Mouse (Mus musculus) MEL (cell line): ENCODE measurements around the gene Ywhag. TPM values are rescaled to one million over a fixed set of nuclear protein-coding genes. Genes with fewer than 3 reads are reported as not detected.

Source experiments
- DNase-seq: peaks from one replicate; pipeline ENCODE4 v3.0.0; 2011; ENCODE audit warnings: low read depth, low spot score
- H3K27ac ChIP-seq: 2 replicates; pipeline ENCODE4 v1.5.1; 2012; ENCODE audit warnings: low read depth, mild to moderate bottlenecking, control low read depth, low read length, moderate library complexity; ENCODE audit not compliant: control insufficient read depth
- H3K27me3 ChIP-seq, 2 experiments: fragments of 150-350 bp in 1 of 2; sonication (generic) in 1 of 2; 2 replicates each; pipeline ENCODE4 v1.6.1; 2012; ENCODE audit warnings: low read length in 2 of 2, mild to moderate bottlenecking in 2 of 2, improper control_type of control experiment in 1 of 2, moderate library complexity in 1 of 2; ENCODE audit not compliant: insufficient read depth in 2 of 2, control insufficient read depth in 1 of 2
- H3K36me3 ChIP-seq, 2 experiments: 2 replicates each; pipeline ENCODE4 v1.6.1; 2012 to 2014; ENCODE audit warnings: low read length in 2 of 2, improper control_type of control experiment in 1 of 2, inconsistent platforms in 1 of 2, mild to moderate bottlenecking in 1 of 2; ENCODE audit not compliant: insufficient read depth in 2 of 2, control insufficient read depth in 1 of 2
- H3K4me1 ChIP-seq, 2 experiments: fragments of 150-350 bp in 1 of 2; sonication (generic) in 1 of 2; 2 replicates each; pipeline ENCODE4 v1.6.1; 2012; ENCODE audit warnings: low read length in 2 of 2, improper control_type of control experiment in 1 of 2, mild to moderate bottlenecking in 1 of 2; ENCODE audit not compliant: insufficient read depth in 2 of 2, control insufficient read depth in 1 of 2
- H3K4me3 ChIP-seq, 2 experiments: fragments of 150-350 bp in 1 of 2; sonication (generic) in 1 of 2; 2 replicates each; pipeline ENCODE4 v1.5.1; 2012; ENCODE audit warnings: low read depth in 2 of 2, low read length in 2 of 2, mild to moderate bottlenecking in 2 of 2, moderate library complexity in 2 of 2, control low read depth in 1 of 2, improper control_type of control experiment in 1 of 2; ENCODE audit not compliant: control insufficient read depth in 1 of 2, insufficient read depth in 1 of 2
- H3K79me2 ChIP-seq: 2 replicates; pipeline ENCODE4 v1.6.1; 2012; ENCODE audit warnings: mild to moderate bottlenecking, low read length, moderate library complexity; ENCODE audit not compliant: control insufficient read depth, poor library complexity, insufficient read depth
- H3K9ac ChIP-seq: 2 replicates; pipeline ENCODE4 v1.6.1; 2012; ENCODE audit warnings: low read depth, mild to moderate bottlenecking, control low read depth, low read length, moderate library complexity; ENCODE audit not compliant: control insufficient read depth, poor library complexity, severe bottlenecking
- H3K9me3 ChIP-seq: fragments of 150-350 bp; sonication (generic); replicated peaks from 2 replicates; pipeline ENCODE4 v1.6.1; 2012; ENCODE audit warnings: mild to moderate bottlenecking, low read length, improper control_type of control experiment, moderate library complexity; ENCODE audit not compliant: insufficient read depth
- CHD1 ChIP-seq: IDR thresholded peaks from 2 replicates; pipeline ENCODE4 v1.6.1; 2012; ENCODE audit warnings: low read depth, mild to moderate bottlenecking, inconsistent platforms, low read length, improper control_type of control experiment
- CHD2 ChIP-seq: IDR thresholded peaks from 2 replicates; pipeline ENCODE4 v1.6.1; 2011; ENCODE audit warnings: low read length, improper control_type of control experiment
- E2F4 ChIP-seq: IDR thresholded peaks from 2 replicates; pipeline ENCODE4 v1.6.1; 2011; ENCODE audit warnings: low read depth, low read length, improper control_type of control experiment, borderline replicate concordance
- ELF1 ChIP-seq: IDR thresholded peaks from 2 replicates; pipeline ENCODE4 v1.6.1; 2014; ENCODE audit warnings: low read depth, mild to moderate bottlenecking, inconsistent platforms, low read length, improper control_type of control experiment, moderate library complexity
- EP300 ChIP-seq, 2 experiments: IDR thresholded peaks; 2 replicates each; pipeline ENCODE4 v1.6.1; 2011; ENCODE audit warnings: improper control_type of control experiment in 2 of 2, low read length in 2 of 2, low read depth in 1 of 2, mild to moderate bottlenecking in 1 of 2
- GATA1 ChIP-seq: IDR thresholded peaks from 2 replicates; pipeline ENCODE4 v1.6.1; 2011; ENCODE audit warnings: low read depth, low read length, improper control_type of control experiment
- HCFC1 ChIP-seq: IDR thresholded peaks from 2 replicates; pipeline ENCODE4 v1.6.1; 2012; ENCODE audit warnings: low read depth, mild to moderate bottlenecking, inconsistent platforms, low read length, improper control_type of control experiment, moderate library complexity
- MXI1 ChIP-seq: IDR thresholded peaks from 2 replicates; pipeline ENCODE4 v1.6.1; 2011; ENCODE audit warnings: mild to moderate bottlenecking, low read depth, low read length, improper control_type of control experiment
- MYB ChIP-seq: IDR thresholded peaks from 2 replicates; pipeline ENCODE4 v1.6.1; 2011; ENCODE audit warnings: mild to moderate bottlenecking, low read depth, low read length, improper control_type of control experiment
- NELFE ChIP-seq: IDR thresholded peaks from 2 replicates; pipeline ENCODE4 v1.6.1; 2011; ENCODE audit warnings: low read depth, low read length, improper control_type of control experiment
- RAD21 ChIP-seq: IDR thresholded peaks from 2 replicates; pipeline ENCODE4 v1.6.1; 2011; ENCODE audit warnings: mild to moderate bottlenecking, low read depth, low read length, improper control_type of control experiment
- SIN3A ChIP-seq: IDR thresholded peaks from 2 replicates; pipeline ENCODE4 v1.6.1; 2012; ENCODE audit warnings: low read length, improper control_type of control experiment, inconsistent platforms
- TAL1 ChIP-seq: IDR thresholded peaks from 2 replicates; pipeline ENCODE4 v1.6.1; 2012; ENCODE audit warnings: mild to moderate bottlenecking, inconsistent platforms, low read length, moderate library complexity, mixed read lengths
- TBP ChIP-seq: IDR thresholded peaks from 2 replicates; pipeline ENCODE4 v1.8.0; 2011; ENCODE audit warnings: low read depth, low read length, improper control_type of control experiment
- UBTF ChIP-seq: IDR thresholded peaks from 2 replicates; pipeline ENCODE4 v1.6.1; 2012; ENCODE audit warnings: low read depth, mild to moderate bottlenecking, inconsistent platforms, low read length, improper control_type of control experiment, moderate library complexity, borderline replicate concordance; ENCODE audit not compliant: insufficient read depth
- USF1 ChIP-seq: IDR thresholded peaks from 2 replicates; pipeline ENCODE4 v1.6.1; 2014; ENCODE audit warnings: low read depth, mild to moderate bottlenecking, inconsistent platforms, low read length, improper control_type of control experiment, moderate library complexity
- ZKSCAN1 ChIP-seq: IDR thresholded peaks from 2 replicates; pipeline ENCODE4 v1.6.1; 2012; ENCODE audit warnings: low read depth, mild to moderate bottlenecking, inconsistent platforms, low read length, improper control_type of control experiment, moderate library complexity
- ZMIZ1 ChIP-seq: IDR thresholded peaks from 2 replicates; pipeline ENCODE4 v1.6.1; 2012; ENCODE audit warnings: low read depth, mild to moderate bottlenecking, inconsistent platforms, low read length, improper control_type of control experiment, moderate library complexity
- polyA plus RNA-seq, 2 experiments: library from polyadenylated mRNA; stranded (reverse) in 1 of 2; unstranded in 1 of 2; fragments of >175 nt in 1 of 2; fragments of >200 nt in 1 of 2; gene quantifications; 2 replicates each; pipeline versions ENCODE4 v1.2.1 to v1.2.4; 2012; ENCODE audit warnings: low replicate concordance in 2 of 2, low read depth in 1 of 2; ENCODE audit not compliant: insufficient read length in 2 of 2, insufficient read depth in 1 of 2, missing spikeins in 1 of 2
- total RNA-seq: library from RNA; depleted of rRNA; stranded (reverse); fragments of 300-350 nt; gene quantifications from 2 replicates; pipeline ENCODE4 v1.2.3, GENCODE M21; 2012

Ywhag gene
- total and polyA plus RNA-seq, 3 experiments, result 109 to 295 (median 268) TPM

GRCm38 (mm10) chr5:135923901-135924300 lies 10.5 kb downstream of the Ywhag start:
- no peak overlapping the region for H3K4me3 ChIP-seq
- peaks cover 78% of the 10 kb centered on the region for H3K79me2 ChIP-seq
- DNase-seq, result no peak
- H3K27ac ChIP-seq, result no peak overlapping the region
- H3K9me3 ChIP-seq, result no peaks in the 10 kb centered on the region
- no peaks in the 10 kb centered on the region for H3K27me3 ChIP-seq
- peaks cover 3 to 39% of the 10 kb centered on the region in 2 experiments; a peak in 3 of 4 replicates for H3K36me3 ChIP-seq
- TF ChIP-seq GATA1, result no peak
- TF ChIP-seq E2F4, result no peak
- no peak for TF ChIP-seq RAD21
- no peak for TF ChIP-seq CHD2
- no peak for TF ChIP-seq NELFE
- H3K9ac ChIP-seq, result no peak overlapping the region
- H3K4me1 ChIP-seq, result peaks cover 0 to under 1% of the 10 kb centered on the region in 2 experiments; a peak in 1 of 4 replicates

GRCm38 (mm10) chr5:135919902-135920301 lies 14.5 kb downstream of the Ywhag start:
- peaks cover 82% of the 10 kb centered on the region for H3K79me2 ChIP-seq
- H3K4me1 ChIP-seq, result no peaks in the 10 kb centered on the region; a peak in 1 of 4 replicates
- no peak overlapping the region for H3K4me3 ChIP-seq
- peaks cover 7 to 45% of the 10 kb centered on the region in 2 experiments for H3K36me3 ChIP-seq
- no peaks in the 10 kb centered on the region for H3K9me3 ChIP-seq
- H3K27me3 ChIP-seq, result no peaks in the 10 kb centered on the region
- DNase-seq, result no peak
- H3K27ac ChIP-seq, result no peak overlapping the region
- TF ChIP-seq EP300 (IDR thresholded peaks at IDR 0.05; ENCODE audit: low read depth in 1 of 2, low read length in 2 of 2) (no peak), TBP (no peak), ZMIZ1 (no peak), ELF1 (no peak), MYB (no peak), UBTF (no peak), USF1 (no peak), MXI1 (no peak), ZKSCAN1 (no peak), HCFC1 (no peak), SIN3A (no peak), RAD21 (no peak), CHD1 (no peak), TAL1 (no peak), E2F4 (no peak)
- H3K9ac ChIP-seq, result no peak overlapping the region
